Mouse (Mus musculus) lung, embryonic 16.5 days (tissue): ENCODE measurements at regions not wholly inside any gene's neighbourhood (a gene's known extent, or its start where the extent isn't known, plus 50 kb on each side); places are given as distances from the start of the nearest gene placed in this dataset.
A peak's percentile ranks its signal among the peaks of the same experiment; 100 is the strongest.

Source experiments
- ATAC-seq: fragments of 200-750 bp; cut with Nextera tagmentation; 2 replicates; pipeline ENCODE4 v1.8.0; 2017; ENCODE audit warnings: low read depth, mild to moderate bottlenecking, moderate library complexity
- H3K27ac ChIP-seq: fragments of 300-500 bp; sonication (generic); 2 replicates; pipeline ENCODE4 v1.5.1; 2014; ENCODE audit warnings: mild to moderate bottlenecking, control low read depth, low read length
- H3K27me3 ChIP-seq: fragments of 300-500 bp; sonication (generic); 2 replicates; pipeline ENCODE4 v1.6.1; 2014; ENCODE audit warnings: low read depth, low read length, mixed read lengths; ENCODE audit not compliant: control insufficient read depth, insufficient read depth
- H3K36me3 ChIP-seq: fragments of 300-500 bp; sonication (generic); 2 replicates; pipeline ENCODE4 v1.6.1; 2014; ENCODE audit warnings: low read length; ENCODE audit not compliant: control insufficient read depth, insufficient read depth
- H3K4me1 ChIP-seq: fragments of 300-500 bp; sonication (generic); replicated peaks from 2 replicates; pipeline ENCODE4 v1.6.1; 2014; ENCODE audit warnings: low read length, mixed read lengths; ENCODE audit not compliant: control insufficient read depth, insufficient read depth
- H3K4me2 ChIP-seq: fragments of 300-500 bp; sonication (generic); 2 replicates; pipeline ENCODE4 v1.6.1; 2014; ENCODE audit warnings: low read depth, low read length, control low read depth
- H3K4me3 ChIP-seq: fragments of 300-500 bp; sonication (generic); 2 replicates; pipeline ENCODE4 v1.5.1; 2014; ENCODE audit warnings: mild to moderate bottlenecking, low read length, control low read depth
- H3K9ac ChIP-seq: fragments of 300-500 bp; sonication (generic); 2 replicates; pipeline ENCODE4 v1.6.1; 2014; ENCODE audit warnings: low read length, control low read depth
- H3K9me3 ChIP-seq: fragments of 300-500 bp; sonication (generic); 2 replicates; pipeline ENCODE4 v1.6.1; 2016; ENCODE audit warnings: low read length; ENCODE audit not compliant: control insufficient read depth
- WGBS: fragments of 180-500 bp; shearing (Covaris S2); extraction: QIAGEN DNeasy Blood & Tissue Kit; methylation state at CpG from one replicate; pipeline ENCODE4 v1.1.7; 2014; 5-methylcytosine and 5-hydroxymethylcytosine counted together

DNA sequence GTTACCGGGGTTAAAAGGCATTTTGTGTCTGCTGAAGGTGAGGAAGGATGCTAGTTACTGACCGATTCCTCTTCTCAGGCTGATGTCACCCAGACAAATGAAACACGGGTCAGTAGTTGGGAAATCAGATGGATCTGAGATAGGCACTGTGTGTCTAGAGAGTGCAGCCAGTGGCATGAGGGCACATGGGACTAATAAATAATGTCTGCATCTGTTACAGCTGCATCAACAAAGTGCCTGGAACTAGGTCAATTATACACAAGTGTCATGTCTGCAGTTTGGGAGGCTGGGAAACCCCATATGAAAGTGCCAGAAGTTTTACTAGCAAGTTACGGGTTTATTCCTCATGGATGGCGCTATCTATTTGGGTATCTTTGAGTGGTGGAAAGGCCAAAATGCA, 68.8 kb downstream of the Cxcl12 start:
- no peak overlapping the region for H3K9ac ChIP-seq
- H3K27ac ChIP-seq, result no peak overlapping the region
- no peaks in the 10 kb centered on the region for H3K27me3 ChIP-seq
- H3K4me3 ChIP-seq, result no peak overlapping the region
- no peak for ATAC-seq
- no peaks in the 10 kb centered on the region; the same call in 1 of the 2 replicates for H3K4me1 ChIP-seq
- H3K9me3 ChIP-seq, result no peaks in the 10 kb centered on the region
- H3K4me2 ChIP-seq, result no peak overlapping the region
- 68% methylated on average over 5 of the region's 5 CpGs for WGBS
- no peaks in the 10 kb centered on the region for H3K36me3 ChIP-seq

DNA sequence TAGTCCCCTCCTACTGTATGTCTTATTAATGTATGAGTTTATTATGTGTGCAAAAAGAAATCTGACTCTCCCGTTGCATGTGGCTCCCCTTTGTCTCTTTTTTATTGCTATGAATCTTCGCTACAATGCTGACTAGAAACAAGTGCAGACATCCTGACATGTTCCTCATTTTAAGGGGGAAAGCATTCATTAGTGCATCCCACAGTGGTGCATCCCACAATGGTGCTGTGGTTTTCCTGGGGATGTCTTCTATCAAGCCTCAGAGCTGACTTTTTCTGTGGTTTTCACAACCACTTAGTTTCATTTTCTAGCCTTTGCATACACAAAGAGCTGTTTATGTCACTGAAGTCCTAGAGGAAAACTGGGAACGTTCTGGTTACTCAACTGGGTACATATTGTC, 72.9 kb downstream of the Cxcl12 start:
- Histone ChIP-seq H3K4me3 (no peak overlapping the region), H3K27me3 (no peaks in the 10 kb centered on the region), H3K27ac (no peak overlapping the region), H3K36me3 (no peaks in the 10 kb centered on the region), H3K9me3 (no peaks in the 10 kb centered on the region), H3K9ac (no peak overlapping the region), H3K4me1 (no peaks in the 10 kb centered on the region), H3K4me2 (no peak overlapping the region)
- WGBS, result 44% methylated on average over 3 of the region's 3 CpGs
- ATAC-seq, result no peak

DNA sequence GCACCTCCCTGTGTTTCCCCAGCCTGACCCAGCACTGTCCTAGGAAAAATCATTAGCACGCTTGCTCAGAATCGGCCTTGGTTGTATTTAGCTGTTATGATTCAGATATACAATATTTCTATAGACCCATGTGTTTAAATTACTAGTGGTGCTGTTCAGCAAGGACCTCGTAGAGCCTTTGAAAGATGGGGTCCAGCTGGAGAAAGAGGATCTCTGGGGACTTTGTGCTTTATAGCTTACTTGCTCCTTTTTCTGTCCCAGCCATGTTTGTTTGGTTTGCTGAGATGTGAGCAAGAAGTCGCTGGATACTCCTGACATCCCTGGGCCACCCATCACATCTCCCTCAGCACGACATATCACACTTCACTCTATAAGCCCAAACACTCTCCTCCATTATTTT, 77.1 kb downstream of the Cxcl12 start:
- H3K27ac ChIP-seq, result no peak overlapping the region
- 51% methylated on average over 5 of the region's 5 CpGs for WGBS
- H3K4me2 ChIP-seq, result no peak overlapping the region
- H3K4me1 ChIP-seq, result 0 out of 2 replicates have a peak, but pooled peaks cover under 1% of the 10 kb centered on the region
- H3K36me3 ChIP-seq, result no peaks in the 10 kb centered on the region
- peak; percentile 37; the same call in 1 of the 2 replicates for ATAC-seq
- no peak overlapping the region for H3K4me3 ChIP-seq
- no peak overlapping the region for H3K9ac ChIP-seq
- no peaks in the 10 kb centered on the region for H3K27me3 ChIP-seq
- H3K9me3 ChIP-seq, result no peaks in the 10 kb centered on the region

DNA sequence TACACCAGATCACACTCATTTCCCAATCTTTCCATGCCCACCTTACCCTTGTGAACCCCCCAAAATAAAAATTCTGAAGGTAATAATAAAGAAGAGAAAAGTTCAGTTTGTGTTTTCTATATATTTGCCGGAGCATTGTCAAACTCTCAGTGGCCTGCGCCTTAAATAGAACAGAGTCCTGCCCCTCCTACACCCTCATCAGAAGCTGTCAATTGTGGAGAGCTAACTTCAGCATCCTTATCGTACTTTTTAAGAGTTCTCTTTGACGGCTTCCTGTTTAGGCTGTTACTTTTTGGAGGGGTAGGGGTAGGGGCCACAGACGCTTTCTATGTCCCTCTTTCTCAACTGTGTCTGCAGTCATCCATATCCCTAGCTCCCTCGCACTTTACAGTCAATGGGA, 77.5 kb downstream of the Cxcl12 start:
- WGBS, result 55% methylated on average over 6 of the region's 6 CpGs
- no peaks in the 10 kb centered on the region for H3K27me3 ChIP-seq
- H3K4me2 ChIP-seq, result no peak overlapping the region
- H3K4me1 ChIP-seq, result 0 out of 2 replicates have a peak, but pooled peaks cover 2% of the 10 kb centered on the region
- H3K9me3 ChIP-seq, result no peaks in the 10 kb centered on the region
- no peak overlapping the region for H3K9ac ChIP-seq
- no peaks in the 10 kb centered on the region for H3K36me3 ChIP-seq
- no peak overlapping the region for H3K27ac ChIP-seq
- no peak for ATAC-seq
- H3K4me3 ChIP-seq, result no peak overlapping the region

DNA sequence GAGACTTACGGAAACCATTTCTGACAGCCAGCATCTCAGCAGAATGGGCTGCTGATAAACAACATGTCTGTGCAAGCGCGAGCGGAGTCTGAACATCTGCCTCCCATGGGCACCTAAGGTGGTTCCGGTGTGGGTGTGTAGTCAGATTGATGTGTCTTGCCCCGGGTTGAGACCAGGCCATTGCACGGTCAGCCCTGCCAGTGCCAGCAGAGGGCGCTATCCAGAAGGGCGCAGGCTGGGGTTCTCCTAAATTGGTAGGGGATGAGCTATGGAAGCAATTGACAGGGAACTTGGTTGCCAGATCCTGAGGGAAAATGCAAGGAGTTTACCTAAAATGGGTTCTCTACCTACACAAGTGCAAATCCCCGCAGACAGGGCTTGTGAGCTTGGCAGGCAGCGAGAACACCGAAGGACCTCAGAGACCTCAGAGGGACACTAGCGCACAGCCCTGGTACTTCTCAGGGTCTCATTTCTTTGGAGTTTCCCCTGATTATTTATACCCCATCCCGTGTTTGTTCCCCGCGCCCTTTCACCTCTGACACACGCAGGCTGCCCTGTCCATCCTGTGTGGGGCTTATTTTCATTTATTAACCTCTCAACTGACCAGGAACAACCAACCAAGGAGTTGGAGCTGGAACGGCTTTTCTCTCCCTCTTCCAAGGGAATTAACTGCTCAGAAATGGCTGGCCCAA, 81.0 kb downstream of the Cxcl12 start:
- Histone ChIP-seq H3K27me3 (no peaks in the 10 kb centered on the region), H3K4me1 (peaks cover 2% of the 10 kb centered on the region; the same call in 1 of the 2 replicates), H3K36me3 (no peaks in the 10 kb centered on the region), H3K9me3 (no peaks in the 10 kb centered on the region), H3K27ac (no peak overlapping the region), H3K4me3 (no peak overlapping the region), H3K4me2 (no peak overlapping the region), H3K9ac (no peak overlapping the region)
- no peak for ATAC-seq
- WGBS, result 74% methylated on average over 18 of the region's 18 CpGs

- H3K4me1 ChIP-seq, result peaks cover 5% of the 10 kb centered on the region; the same call in 1 of the 2 replicates
- H3K4me2 ChIP-seq, result no peak overlapping the region
- no peaks in the 10 kb centered on the region for H3K36me3 ChIP-seq
- 48% methylated on average over 2 of the region's 2 CpGs for WGBS
- H3K27me3 ChIP-seq, result no peaks in the 10 kb centered on the region
- H3K4me3 ChIP-seq, result no peak overlapping the region
- H3K27ac ChIP-seq, result no peak overlapping the region
- H3K9me3 ChIP-seq, result no peaks in the 10 kb centered on the region
- ATAC-seq, result no peak
- H3K9ac ChIP-seq, result no peak overlapping the region
These were observed 81.7 kb downstream of the Cxcl12 start for GRCm38 (mm10) chr6:117250051-117250450.

DNA sequence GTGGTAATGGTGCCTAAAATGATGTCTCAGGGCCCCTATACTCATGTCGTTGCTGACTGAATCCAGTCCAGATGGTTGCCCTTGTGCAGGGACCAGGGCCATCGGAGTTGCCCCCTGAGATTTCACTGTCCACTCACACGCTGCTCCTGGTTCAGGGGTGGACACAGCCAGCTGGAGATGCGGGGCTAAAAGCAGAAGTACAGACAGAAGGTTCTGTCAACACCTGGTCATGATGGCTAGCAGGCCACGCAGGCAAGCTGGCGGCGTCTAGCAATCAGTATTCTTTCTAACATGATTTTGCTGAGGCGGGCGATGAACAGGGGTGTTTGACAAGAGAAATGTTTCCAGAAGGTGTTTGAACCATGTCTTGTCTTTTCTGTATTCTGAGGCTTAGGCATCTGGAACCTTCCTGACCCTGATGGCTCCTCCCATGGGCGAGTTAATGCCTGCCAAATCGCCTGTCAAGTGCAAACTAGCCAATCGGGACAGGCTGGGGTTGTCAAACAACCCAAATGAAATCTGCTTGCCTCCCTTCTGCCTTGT, 83.1 kb downstream of the Cxcl12 start:
- Histone ChIP-seq H3K9me3 (no peaks in the 10 kb centered on the region), H3K27ac (no peak overlapping the region), H3K27me3 (no peaks in the 10 kb centered on the region), H3K36me3 (no peaks in the 10 kb centered on the region), H3K9ac (no peak overlapping the region), H3K4me1 (peaks cover 5% of the 10 kb centered on the region; the same call in 1 of the 2 replicates), H3K4me2 (no peak overlapping the region), H3K4me3 (no peak overlapping the region)
- WGBS, result 57% methylated on average over 12 of the region's 12 CpGs
- no peak for ATAC-seq

- H3K9me3 ChIP-seq, result no peaks in the 10 kb centered on the region
These were observed 84.0 kb downstream of the Cxcl12 start for GRCm38 (mm10) chr6:117252361-117252760.

GRCm38 (mm10) chr6:117253036-117253435, 84.7 kb downstream of the Cxcl12 start:
- H3K36me3 ChIP-seq, result no peaks in the 10 kb centered on the region
- H3K27me3 ChIP-seq, result no peaks in the 10 kb centered on the region
- H3K27ac ChIP-seq, result no peak overlapping the region
- no peaks in the 10 kb centered on the region for H3K9me3 ChIP-seq
- ATAC-seq, result no peak
- H3K4me2 ChIP-seq, result no peak overlapping the region
- 66% methylated on average over 6 of the region's 6 CpGs for WGBS
- H3K4me3 ChIP-seq, result no peak overlapping the region
- H3K9ac ChIP-seq, result no peak overlapping the region
- H3K4me1 ChIP-seq, result peaks cover 5% of the 10 kb centered on the region; the same call in 1 of the 2 replicates

More at GRCm38 (mm10) chr6:117252361-117252760, 84.0 kb downstream of the Cxcl12 start:
- Histone ChIP-seq H3K4me2 (no peak overlapping the region), H3K4me1 (peaks cover 5% of the 10 kb centered on the region; the same call in 1 of the 2 replicates), H3K27me3 (no peaks in the 10 kb centered on the region), H3K27ac (no peak overlapping the region), H3K9ac (no peak overlapping the region), H3K4me3 (no peak overlapping the region), H3K36me3 (no peaks in the 10 kb centered on the region)
- whole genome bisulfite sequencing, result 73% methylated on average over 2 of the region's 2 CpGs
- no peak for ATAC-seq
